Mouse (Mus musculus) cerebellum, adult 18-20 months (tissue): Measurements from ENCODE around the gene Pheta1.
A peak's percentile ranks its signal among the peaks of the same experiment; 100 is the strongest.

ENCODE experiments used
- DNase-seq, 2 experiments: peaks; one replicate each; pipeline ENCODE4 v3.0.0; 2021

The Pheta1 gene

GRCm38 (mm10) chr5:121848743-121849142, at the start of gene Pheta1:
TSS of gene Pheta1 (plus strand) at chr5:121848984.
- DNase-seq: peak; percentile 93 to 95

- peak in 1 of 2 experiments; percentile 22 for DNase-seq
These were observed 41.6 kb upstream of the Pheta1 start for GRCm38 (mm10) chr5:121807186-121807585.

- no peak for DNase-seq
These were observed 40.6 kb upstream of the Pheta1 start for GRCm38 (mm10) chr5:121808202-121808601.

- DNase-seq: peak in 1 of 2 experiments; percentile 62
These were observed 39.0 kb upstream of the Pheta1 start for GRCm38 (mm10) chr5:121809667-121810224.

- peak in 1 of 2 experiments; percentile 26 for DNase-seq
These were observed 38.2 kb upstream of the Pheta1 start for GRCm38 (mm10) chr5:121810331-121811151.

GRCm38 (mm10) chr5:121811485-121811931, 37.3 kb upstream of the Pheta1 start:
- peak; percentile 57 to 62 for DNase-seq

GRCm38 (mm10) chr5:121812526-121813243, 36.1 kb upstream of the Pheta1 start:
- no peak for DNase-seq

GRCm38 (mm10) chr5:121813744-121814143, 35.0 kb upstream of the Pheta1 start:
- no peak for DNase-seq

GRCm38 (mm10) chr5:121815067-121815466, 33.7 kb upstream of the Pheta1 start:
- DNase-seq: peak; percentile 79 to 82

GRCm38 (mm10) chr5:121815867-121816380, 32.9 kb upstream of the Pheta1 start:
- peak; percentile 12 to 29 for DNase-seq

- no peak for DNase-seq
These were observed 32.2 kb upstream of the Pheta1 start for GRCm38 (mm10) chr5:121816611-121817010.

GRCm38 (mm10) chr5:121817551-121817950, 31.2 kb upstream of the Pheta1 start:
- DNase-seq: peak; percentile 30 to 34

GRCm38 (mm10) chr5:121818401-121818800, 30.4 kb upstream of the Pheta1 start:
- peak in 1 of 2 experiments; percentile 13 for DNase-seq

- peak; percentile 5 to 22 for DNase-seq
These were observed 29.9 kb upstream of the Pheta1 start for GRCm38 (mm10) chr5:121818862-121819261.

- no peak for DNase-seq
These were observed 29.2 kb upstream of the Pheta1 start for GRCm38 (mm10) chr5:121819559-121819958.

GRCm38 (mm10) chr5:121820161-121820560, 28.6 kb upstream of the Pheta1 start:
- DNase-seq: peak in 1 of 2 experiments; percentile 20

GRCm38 (mm10) chr5:121820657-121821056, 28.1 kb upstream of the Pheta1 start:
- DNase-seq: peak in 1 of 2 experiments; percentile 10

- peak; percentile 27 to 33 for DNase-seq
These were observed 27.7 kb upstream of the Pheta1 start for GRCm38 (mm10) chr5:121821116-121821515.

GRCm38 (mm10) chr5:121821552-121821951, 27.2 kb upstream of the Pheta1 start:
- DNase-seq: peak; percentile 49 to 61

GRCm38 (mm10) chr5:121822786-121823505, 25.8 kb upstream of the Pheta1 start:
- peak; percentile 5 to 28 for DNase-seq

- DNase-seq: no peak
These were observed 25.1 kb upstream of the Pheta1 start for GRCm38 (mm10) chr5:121823668-121824067.

GRCm38 (mm10) chr5:121824121-121824520, 24.7 kb upstream of the Pheta1 start:
- DNase-seq: peak; percentile 26 to 33
